Mouse (Mus musculus): Measurements from ENCODE around the gene Impg2. TPM values are rescaled to one million over a fixed set of nuclear protein-coding genes. Genes with fewer than 3 reads are reported as not detected.

The Impg2 gene
- polyA plus RNA-seq (2014; fragmentation: Nextera tagmentation; extraction: Ambion mirVana): 0.12 and 0.16 TPM in 2 replicates

DNA sequence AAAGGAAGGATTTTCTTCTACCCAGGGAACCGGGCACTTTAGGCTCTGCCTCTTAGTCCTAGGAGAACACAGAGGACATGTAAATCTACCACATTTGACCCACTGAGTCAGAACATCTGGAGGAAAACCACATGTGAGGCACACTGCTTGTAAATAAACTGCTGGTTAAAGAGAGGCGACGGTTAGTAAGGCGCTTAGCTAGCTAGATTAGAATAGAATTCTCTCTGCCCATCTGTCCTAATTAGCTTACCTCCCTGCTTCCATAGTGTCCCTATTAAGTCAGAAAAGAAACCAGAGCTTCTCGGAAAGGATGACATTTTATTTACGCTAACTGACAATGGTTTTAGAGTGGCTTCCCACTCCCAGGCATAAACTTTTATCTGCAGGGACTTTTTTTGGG, at the start of gene Impg2:
Gene Impg2, plus strand, starts transcription at position 263 of the 400 bp plus-strand sequence.
- WGBS: 70% methylated on average over 6 of the region's 6 CpGs
- DNase-seq (ENCODE audit: low spot score): no peak
- no peaks in the 10 kb centered on the region for H3K4me1 ChIP-seq (replicated peaks; ENCODE audit: control insufficient read depth, insufficient read depth, low read length)

DNA sequence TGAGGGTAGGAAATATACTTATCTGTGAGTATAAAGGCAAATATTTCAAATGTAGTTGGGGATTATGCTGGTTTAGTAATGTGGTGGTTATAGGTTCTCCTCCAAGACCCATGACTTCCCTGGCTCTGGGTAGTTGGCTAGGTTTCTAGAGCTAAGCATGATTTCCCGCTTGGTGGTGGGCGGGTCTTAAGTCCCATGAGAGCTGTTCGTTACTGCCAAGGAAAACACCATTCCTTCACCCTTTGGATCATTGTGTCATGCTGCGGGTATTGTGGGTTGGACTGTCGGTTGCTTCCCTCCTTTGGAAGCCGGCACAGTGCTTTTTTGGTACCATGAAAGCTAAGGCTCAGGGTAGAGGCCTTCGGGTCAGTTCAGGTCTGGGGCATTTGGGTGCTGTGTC, 40.6 kb upstream of the Impg2 start:
- 91% methylated on average over 7 of the region's 7 CpGs for WGBS
- H3K9me3 ChIP-seq (ENCODE audit: control insufficient read depth, low read length): no peaks in the 10 kb centered on the region
- no peak for DNase-seq (ENCODE audit: low spot score)

More for the DNA sequence above, at the start of gene Impg2:
- ATAC-seq (replicated peaks; ENCODE audit: low FRiP score): no peak
- Histone ChIP-seq H3K9me3 (ENCODE audit: control insufficient read depth, low read length) (no peaks in the 10 kb centered on the region), H3K4me2 (no peak within 1 kb of the TSS), H3K27ac (ENCODE audit: low read depth, low read length) (no peak within 1 kb of the TSS), H3K9ac (ENCODE audit: low read depth, low read length) (no peak within 1 kb of the TSS), H3K36me3 (ENCODE audit: control insufficient read depth, insufficient read depth, low read length) (no peaks in the 10 kb centered on the region), H3K27me3 (replicated peaks; ENCODE audit: control insufficient read depth, insufficient read depth, low read length) (no peaks in the 10 kb centered on the region), H3K4me3 (ENCODE audit: low read depth, low read length) (no peak within 1 kb of the TSS)

DNA sequence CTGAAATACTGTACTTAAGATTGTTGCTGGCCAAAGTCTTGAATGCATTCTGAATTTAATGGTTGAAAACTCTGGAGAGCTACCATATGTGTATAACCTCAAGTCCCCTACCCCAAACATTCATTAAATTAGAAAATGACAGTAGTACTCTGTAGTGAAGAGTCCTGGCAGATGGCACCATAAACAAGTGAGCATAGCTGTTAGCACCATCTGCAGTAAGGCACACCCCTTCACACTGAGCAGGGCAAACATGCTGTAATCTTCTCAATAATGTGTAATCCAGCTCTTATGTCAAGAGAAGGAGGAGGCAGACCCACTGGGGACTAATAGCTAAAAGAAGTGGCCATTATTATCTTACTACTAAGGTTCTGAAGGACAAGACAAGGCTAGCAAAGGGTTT, 33.9 kb upstream of the Impg2 start:
- Histone ChIP-seq H3K4me3 (ENCODE audit: low read depth, low read length) (no peak overlapping the region), H3K9ac (ENCODE audit: low read depth, low read length) (no peak overlapping the region), H3K27ac (ENCODE audit: low read depth, low read length) (no peak overlapping the region), H3K4me2 (no peak overlapping the region), H3K36me3 (ENCODE audit: control insufficient read depth, insufficient read depth, low read length) (peaks cover 8% of the 10 kb centered on the region), H3K27me3 (replicated peaks; ENCODE audit: control insufficient read depth, insufficient read depth, low read length) (no peaks in the 10 kb centered on the region), H3K4me1 (replicated peaks; ENCODE audit: control insufficient read depth, insufficient read depth, low read length) (no peaks in the 10 kb centered on the region), H3K9me3 (ENCODE audit: control insufficient read depth, low read length) (no peaks in the 10 kb centered on the region)
- no peak for DNase-seq (ENCODE audit: low spot score)
- no peak for ATAC-seq (replicated peaks; ENCODE audit: low FRiP score)

More for the DNA sequence above, 40.6 kb upstream of the Impg2 start:
- Histone ChIP-seq H3K36me3 (ENCODE audit: control insufficient read depth, insufficient read depth, low read length) (no peaks in the 10 kb centered on the region), H3K4me3 (ENCODE audit: low read depth, low read length) (no peak overlapping the region), H3K4me1 (replicated peaks; ENCODE audit: control insufficient read depth, insufficient read depth, low read length) (no peaks in the 10 kb centered on the region), H3K9ac (ENCODE audit: low read depth, low read length) (no peak overlapping the region), H3K27me3 (replicated peaks; ENCODE audit: control insufficient read depth, insufficient read depth, low read length) (no peaks in the 10 kb centered on the region), H3K4me2 (no peak overlapping the region), H3K27ac (ENCODE audit: low read depth, low read length) (no peak overlapping the region)
- ATAC-seq (replicated peaks; ENCODE audit: low FRiP score): no peak

DNA sequence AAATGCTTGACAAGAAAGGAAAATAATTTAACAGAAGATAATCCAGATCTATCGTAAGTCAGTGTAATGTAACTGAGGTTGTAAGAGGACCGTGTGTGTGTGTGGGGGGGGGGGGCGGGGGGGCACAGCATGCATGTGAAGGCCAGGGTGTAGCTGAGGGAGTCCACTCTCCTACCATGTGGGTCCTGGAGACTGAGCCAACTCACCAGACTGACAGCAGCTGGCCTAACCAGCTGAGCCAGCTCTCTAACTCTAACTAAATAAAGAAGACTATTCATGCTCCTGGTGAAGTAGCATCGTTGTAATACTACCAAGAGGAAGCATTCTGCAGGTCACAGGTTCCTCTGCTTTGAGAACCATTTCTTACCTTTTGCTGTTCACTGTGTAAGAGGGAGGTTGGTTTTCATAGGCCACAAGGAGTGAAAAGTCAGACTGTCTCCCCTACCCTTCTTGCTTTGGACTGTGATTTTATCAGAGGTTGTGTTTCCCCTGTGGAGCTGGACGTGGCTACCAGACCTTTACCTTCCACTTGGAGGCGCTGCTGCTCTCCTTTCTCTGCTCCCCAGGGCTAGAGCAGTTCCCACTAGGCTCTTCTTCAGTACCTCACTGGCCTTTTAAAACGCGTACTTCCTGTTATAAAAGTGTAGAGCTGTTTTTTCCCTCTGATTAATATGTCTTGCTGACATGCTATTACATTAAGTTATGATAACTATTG, 28.1 kb upstream of the Impg2 start:
- WGBS: 65% methylated on average over 8 of the region's 8 CpGs
- no peak overlapping the region for H3K4me2 ChIP-seq
- no peak overlapping the region for H3K4me3 ChIP-seq (ENCODE audit: low read depth, low read length)
- H3K4me1 ChIP-seq (replicated peaks; ENCODE audit: control insufficient read depth, insufficient read depth, low read length): no peaks in the 10 kb centered on the region
- H3K9ac ChIP-seq (ENCODE audit: low read depth, low read length): no peak overlapping the region
- ATAC-seq (replicated peaks; ENCODE audit: low FRiP score) (no peak), DNase-seq (ENCODE audit: low spot score) (no peak)
- no peaks in the 10 kb centered on the region for H3K9me3 ChIP-seq (ENCODE audit: control insufficient read depth, low read length)
- no peaks in the 10 kb centered on the region for H3K27me3 ChIP-seq (replicated peaks; ENCODE audit: control insufficient read depth, insufficient read depth, low read length)
- peaks cover 9% of the 10 kb centered on the region for H3K36me3 ChIP-seq (ENCODE audit: control insufficient read depth, insufficient read depth, low read length)
- no peak overlapping the region for H3K27ac ChIP-seq (ENCODE audit: low read depth, low read length)

DNA sequence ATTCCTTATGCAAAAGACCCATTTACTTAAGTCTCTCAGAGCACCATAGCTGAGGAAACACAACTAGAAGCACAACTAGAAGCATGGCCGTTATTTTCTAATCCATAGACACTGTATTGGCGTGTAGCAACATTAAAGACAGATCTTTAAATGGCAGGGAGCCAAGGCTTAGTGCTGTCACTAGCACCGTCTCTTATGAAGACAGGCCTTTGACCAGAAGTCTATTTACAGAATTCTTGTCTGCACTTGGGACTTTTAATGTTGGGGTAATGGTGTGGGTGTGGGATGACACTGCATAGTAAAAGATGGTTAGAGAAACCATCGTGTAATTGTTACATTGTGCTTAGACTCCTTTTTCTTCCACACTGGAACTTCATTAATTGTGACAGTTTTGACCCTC, 17.2 kb upstream of the Impg2 start:
- H3K9ac ChIP-seq (ENCODE audit: low read depth, low read length): no peak overlapping the region
- 92% methylated on average over 4 of the region's 4 CpGs for WGBS
- H3K4me3 ChIP-seq (ENCODE audit: low read depth, low read length): no peak overlapping the region
- H3K4me1 ChIP-seq (replicated peaks; ENCODE audit: control insufficient read depth, insufficient read depth, low read length): no peaks in the 10 kb centered on the region
- ATAC-seq (replicated peaks; ENCODE audit: low FRiP score) (no peak), DNase-seq (ENCODE audit: low spot score) (no peak)
- no peak overlapping the region for H3K27ac ChIP-seq (ENCODE audit: low read depth, low read length)
- no peaks in the 10 kb centered on the region for H3K9me3 ChIP-seq (ENCODE audit: control insufficient read depth, low read length)
- peaks cover 9% of the 10 kb centered on the region for H3K36me3 ChIP-seq (ENCODE audit: control insufficient read depth, insufficient read depth, low read length)
- no peak overlapping the region for H3K4me2 ChIP-seq
- H3K27me3 ChIP-seq (replicated peaks; ENCODE audit: control insufficient read depth, insufficient read depth, low read length): no peaks in the 10 kb centered on the region

DNA sequence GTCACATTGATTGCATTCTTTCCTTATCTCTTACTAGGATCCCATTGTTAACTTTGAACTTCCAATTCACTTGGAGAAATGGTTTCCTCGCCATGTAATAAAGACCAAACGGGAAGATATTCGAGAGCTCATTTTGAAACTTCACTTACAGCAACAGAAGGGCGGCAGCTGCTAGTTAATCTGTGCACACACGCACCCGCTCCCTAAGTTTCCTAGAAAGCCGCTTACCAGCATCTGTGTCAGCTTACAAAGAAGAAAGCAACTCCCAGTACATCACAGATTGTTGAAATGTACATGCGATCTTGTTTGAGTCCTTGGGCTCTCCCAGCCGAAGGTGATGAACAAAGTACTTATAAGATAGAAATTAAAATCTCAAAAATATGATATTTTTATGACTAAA, 15.9 kb upstream of the Impg2 start:
- Histone ChIP-seq H3K9ac (ENCODE audit: low read depth, low read length) (no peak overlapping the region), H3K4me3 (ENCODE audit: low read depth, low read length) (no peak overlapping the region), H3K36me3 (ENCODE audit: control insufficient read depth, insufficient read depth, low read length) (peaks cover 9% of the 10 kb centered on the region), H3K9me3 (ENCODE audit: control insufficient read depth, low read length) (no peaks in the 10 kb centered on the region), H3K4me2 (no peak overlapping the region), H3K27me3 (replicated peaks; ENCODE audit: control insufficient read depth, insufficient read depth, low read length) (no peaks in the 10 kb centered on the region), H3K27ac (ENCODE audit: low read depth, low read length) (no peak overlapping the region), H3K4me1 (replicated peaks; ENCODE audit: control insufficient read depth, insufficient read depth, low read length) (no peaks in the 10 kb centered on the region)
- 94% methylated on average over 9 of the region's 9 CpGs for WGBS
- DNase-seq (ENCODE audit: low spot score) (no peak), ATAC-seq (replicated peaks; ENCODE audit: low FRiP score) (no peak)

DNA sequence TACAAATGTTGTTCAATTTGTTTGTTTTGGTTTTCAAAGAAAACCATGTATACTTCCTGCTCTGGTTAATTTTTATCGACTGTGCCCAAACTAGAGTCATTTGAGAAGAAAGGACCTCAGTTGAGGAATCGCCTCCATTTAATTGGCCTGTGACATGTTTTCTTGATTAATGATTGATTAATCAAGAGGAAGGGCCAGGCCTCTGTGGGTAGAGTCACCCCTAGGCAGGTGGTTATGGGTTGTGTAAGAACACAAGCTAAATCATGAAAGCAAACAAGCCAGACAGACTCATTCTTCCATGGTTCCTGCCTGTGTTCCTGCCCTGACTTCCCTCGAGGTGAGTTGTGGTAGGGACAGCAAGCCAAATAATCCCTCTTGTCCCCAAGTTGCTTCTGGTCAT, 8.6 kb downstream of the Impg2 start:
- WGBS: 79% methylated on average over 3 of the region's 3 CpGs
- no peak overlapping the region for H3K4me3 ChIP-seq (ENCODE audit: low read depth, low read length)
- no peak for DNase-seq (ENCODE audit: low spot score)

DNA sequence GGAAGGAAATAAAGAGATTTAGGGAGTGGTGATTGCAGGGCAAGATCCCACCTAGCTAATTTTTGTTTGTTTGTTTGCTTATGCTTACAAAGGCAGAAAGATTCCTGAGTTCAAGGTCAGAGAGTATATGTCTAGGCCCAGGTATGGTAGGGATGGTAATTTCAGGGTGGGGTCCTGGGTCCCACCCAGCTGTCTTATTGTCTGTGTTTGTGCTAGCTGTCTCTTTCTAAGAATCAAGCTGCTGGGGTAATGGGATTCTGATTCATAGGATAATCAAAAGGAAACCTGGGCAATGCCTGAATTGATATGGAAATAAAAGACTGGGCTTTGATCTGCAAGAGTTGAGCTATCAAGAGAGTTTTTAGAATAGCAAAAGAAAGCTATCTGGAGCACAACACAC, 23.6 kb downstream of the Impg2 start:
- Histone ChIP-seq H3K27me3 (replicated peaks; ENCODE audit: control insufficient read depth, insufficient read depth, low read length) (no peaks in the 10 kb centered on the region), H3K36me3 (ENCODE audit: control insufficient read depth, insufficient read depth, low read length) (no peaks in the 10 kb centered on the region; the same call in 1 of the 2 replicates), H3K9ac (ENCODE audit: low read depth, low read length) (no peak overlapping the region), H3K4me1 (replicated peaks; ENCODE audit: control insufficient read depth, insufficient read depth, low read length) (no peaks in the 10 kb centered on the region), H3K4me3 (ENCODE audit: low read depth, low read length) (no peak overlapping the region), H3K4me2 (no peak overlapping the region), H3K9me3 (ENCODE audit: control insufficient read depth, low read length) (no peaks in the 10 kb centered on the region), H3K27ac (ENCODE audit: low read depth, low read length) (no peak overlapping the region)
- DNase-seq (ENCODE audit: low spot score) (no peak), ATAC-seq (replicated peaks; ENCODE audit: low FRiP score) (no peak)

More for the DNA sequence above, 8.6 kb downstream of the Impg2 start:
- no peak overlapping the region for H3K9ac ChIP-seq (ENCODE audit: low read depth, low read length)
- H3K36me3 ChIP-seq (ENCODE audit: control insufficient read depth, insufficient read depth, low read length): no peaks in the 10 kb centered on the region
- H3K27ac ChIP-seq (ENCODE audit: low read depth, low read length): no peak overlapping the region
- no peaks in the 10 kb centered on the region for H3K9me3 ChIP-seq (ENCODE audit: control insufficient read depth, low read length)
- no peaks in the 10 kb centered on the region for H3K4me1 ChIP-seq (replicated peaks; ENCODE audit: control insufficient read depth, insufficient read depth, low read length)
- ATAC-seq (replicated peaks; ENCODE audit: low FRiP score): no peak
- no peak overlapping the region for H3K4me2 ChIP-seq
- no peaks in the 10 kb centered on the region for H3K27me3 ChIP-seq (replicated peaks; ENCODE audit: control insufficient read depth, insufficient read depth, low read length)

DNA sequence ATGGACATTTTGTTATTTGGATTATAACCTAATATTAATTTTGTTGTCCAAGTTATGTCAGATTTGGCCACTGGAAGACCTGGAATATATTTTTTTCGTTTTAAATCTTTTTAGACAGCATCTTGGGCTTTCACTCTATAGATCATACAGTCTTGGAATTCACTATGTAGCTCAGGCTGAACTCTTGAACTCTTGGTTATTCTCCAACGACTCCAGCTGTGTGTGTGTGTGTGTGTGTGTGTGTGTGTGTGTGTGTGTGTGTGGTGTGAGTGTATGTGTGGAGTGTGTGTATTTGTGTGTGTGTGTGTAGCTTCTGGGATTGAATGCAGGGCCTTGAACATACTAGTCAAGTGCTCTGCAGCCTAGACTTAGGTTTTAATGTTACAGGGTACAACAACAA, 25.3 kb downstream of the Impg2 start:
- no peaks in the 10 kb centered on the region; the same call in 1 of the 2 replicates for H3K36me3 ChIP-seq (ENCODE audit: control insufficient read depth, insufficient read depth, low read length)
- 50% methylated on average over 2 of the region's 2 CpGs for WGBS
- H3K4me2 ChIP-seq: no peak overlapping the region
- H3K27ac ChIP-seq (ENCODE audit: low read depth, low read length): no peak overlapping the region
- no peaks in the 10 kb centered on the region for H3K27me3 ChIP-seq (replicated peaks; ENCODE audit: control insufficient read depth, insufficient read depth, low read length)
- H3K9ac ChIP-seq (ENCODE audit: low read depth, low read length): no peak overlapping the region
- H3K9me3 ChIP-seq (ENCODE audit: control insufficient read depth, low read length): no peaks in the 10 kb centered on the region
- H3K4me1 ChIP-seq (replicated peaks; ENCODE audit: control insufficient read depth, insufficient read depth, low read length): no peaks in the 10 kb centered on the region
- DNase-seq (ENCODE audit: low spot score) (no peak), ATAC-seq (replicated peaks; ENCODE audit: low FRiP score) (no peak)
- H3K4me3 ChIP-seq (ENCODE audit: low read depth, low read length): no peak overlapping the region
